Mouse (Mus musculus) neural tube, embryonic 13.5 days (tissue): ENCODE results near the gene Slco3a1. TPM values are rescaled to one million over a fixed set of nuclear protein-coding genes. Genes with fewer than 3 reads are reported as not detected.

Source experiments
- ATAC-seq: fragments of 200-750 bp; cut with Nextera tagmentation; 2 replicates; pipeline ENCODE4 v1.8.0; 2017; ENCODE audit warnings: low read depth, mild to moderate bottlenecking, moderate TSS enrichment, moderate library complexity
- H3K27ac ChIP-seq: fragments of 300-500 bp; sonication (generic); replicated peaks from 2 replicates; pipeline ENCODE4 v1.5.1; 2015; ENCODE audit warnings: moderate library complexity, mild to moderate bottlenecking, inconsistent platforms
- H3K27me3 ChIP-seq: fragments of 300-500 bp; sonication (generic); 2 replicates; pipeline ENCODE4 v1.6.1; 2015; ENCODE audit warnings: mild to moderate bottlenecking, inconsistent platforms
- H3K36me3 ChIP-seq: fragments of 300-500 bp; sonication (generic); 2 replicates; pipeline ENCODE4 v1.6.1; 2015; ENCODE audit warnings: mild to moderate bottlenecking, inconsistent platforms
- H3K4me1 ChIP-seq: fragments of 300-500 bp; sonication (generic); replicated peaks from 2 replicates; pipeline ENCODE4 v1.6.1; 2015; ENCODE audit warnings: inconsistent platforms
- H3K4me2 ChIP-seq: fragments of 300-500 bp; sonication (generic); 2 replicates; pipeline ENCODE4 v1.6.1; 2015; ENCODE audit warnings: inconsistent platforms, mild to moderate bottlenecking, moderate library complexity
- H3K4me3 ChIP-seq: fragments of 300-500 bp; sonication (generic); 2 replicates; pipeline ENCODE4 v1.5.1; 2015; ENCODE audit warnings: mild to moderate bottlenecking, inconsistent platforms
- H3K9ac ChIP-seq: fragments of 300-500 bp; sonication (generic); 2 replicates; pipeline ENCODE4 v1.6.1; 2015; ENCODE audit warnings: moderate library complexity, mild to moderate bottlenecking, inconsistent platforms
- H3K9me3 ChIP-seq: fragments of 300-500 bp; sonication (generic); 2 replicates; pipeline ENCODE4 v1.6.1; 2016; ENCODE audit warnings: inconsistent platforms
- WGBS: fragments of 180-500 bp; shearing (Covaris S2); methylation state at CpG from one replicate; pipeline ENCODE4 v1.1.7; 2015; 5-methylcytosine and 5-hydroxymethylcytosine counted together
- microRNA-seq: library from miRNA; unstranded; fragments of <30 nt; microRNA quantifications from one replicate; pipeline ENCODE4, GENCODE M21; 2016
- polyA plus RNA-seq: library from polyadenylated mRNA; unstranded; fragments of >200 nt; fragmentation: Nextera tagmentation; extraction: Ambion mirVana; gene quantifications from 2 replicates; pipeline ENCODE4 v1.2.1, GENCODE M21; 2015

The Slco3a1 gene
- polyA plus RNA-seq, 1 experiment from 2014 or later = 31.8 TPM

DNA sequence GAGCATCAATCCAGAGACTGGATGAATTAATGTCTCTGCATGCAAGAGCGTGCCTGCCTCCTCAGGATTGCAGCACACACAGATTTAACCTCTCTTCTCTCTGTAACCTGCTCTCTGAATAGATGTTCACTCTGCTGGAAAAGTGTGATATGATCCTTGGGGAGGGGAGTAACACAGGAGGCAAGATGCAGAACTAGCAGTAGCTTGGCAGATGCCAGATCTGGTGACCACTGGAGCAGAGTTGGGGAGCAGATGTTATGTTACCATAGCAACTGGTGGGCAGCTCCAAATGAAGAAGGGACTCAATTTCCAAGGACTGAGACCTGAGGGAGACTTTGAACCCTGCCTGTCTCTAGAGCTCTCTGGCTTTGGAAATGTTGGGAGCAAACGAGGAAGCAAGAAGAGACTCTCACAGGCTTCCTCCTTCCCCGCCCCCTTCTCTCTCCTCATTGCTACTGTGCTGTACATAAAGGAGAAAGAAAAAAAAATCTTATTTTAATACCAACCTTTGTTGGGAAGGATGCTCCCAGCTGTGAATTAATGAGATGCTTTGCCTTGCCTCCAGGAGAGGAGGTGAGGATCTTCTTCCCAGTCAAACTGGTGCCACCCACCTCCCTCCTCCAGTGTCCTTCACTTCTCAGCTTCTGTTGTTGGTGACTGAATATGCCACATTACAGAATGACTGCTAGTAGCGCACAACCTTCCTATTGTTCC is 314.0 kb downstream of the Slco3a1 start:
- Histone ChIP-seq H3K4me3 (no peak overlapping the region), H3K4me2 (no peak overlapping the region), H3K36me3 (no peaks in the 10 kb centered on the region), H3K4me1 (peaks cover 17% of the 10 kb centered on the region), H3K9ac (no peak overlapping the region), H3K27me3 (no peaks in the 10 kb centered on the region), H3K9me3 (peaks cover 12% of the 10 kb centered on the region), H3K27ac (peak overlapping the region; percentile 23)
- 40% methylated on average over 4 of the region's 4 CpGs for WGBS
- ATAC-seq = peak; percentile 63; the same call in 1 of the 2 replicates

Small RNA genes lying within 50 kb of the gene (microRNA-seq; reads per million reads assigned to microRNA genes)
- gene Gm27459 = not detected
